Mouse (Mus musculus) neural tube, embryonic 12.5 days (tissue): ENCODE data around the gene Trap1. TPM values are rescaled to one million over a fixed set of nuclear protein-coding genes. Genes with fewer than 3 reads are reported as not detected.

Experiments used
- ATAC-seq: fragments of 200-750 bp; cut with Nextera tagmentation; 2 replicates; pipeline ENCODE4 v1.8.0; 2017; ENCODE audit warnings: low read depth, mild to moderate bottlenecking, moderate TSS enrichment, moderate library complexity; ENCODE audit not compliant: low FRiP score
- H3K27ac ChIP-seq: fragments of 300-500 bp; sonication (generic); 2 replicates; pipeline ENCODE4 v1.5.1; 2016
- H3K27me3 ChIP-seq: fragments of 300-500 bp; sonication (generic); replicated peaks from 2 replicates; pipeline ENCODE4 v1.6.1; 2016; ENCODE audit warnings: mild to moderate bottlenecking
- H3K36me3 ChIP-seq: fragments of 300-500 bp; sonication (generic); 2 replicates; pipeline ENCODE4 v1.6.1; 2016; ENCODE audit warnings: mild to moderate bottlenecking
- H3K4me1 ChIP-seq: fragments of 300-500 bp; sonication (generic); 2 replicates; pipeline ENCODE4 v1.6.1; 2016
- H3K4me2 ChIP-seq: fragments of 300-500 bp; sonication (generic); replicated peaks from 2 replicates; pipeline ENCODE4 v1.6.1; 2016; ENCODE audit warnings: mild to moderate bottlenecking
- H3K4me3 ChIP-seq: fragments of 300-500 bp; sonication (generic); 2 replicates; pipeline ENCODE4 v1.5.1; 2016
- H3K9ac ChIP-seq: fragments of 300-500 bp; sonication (generic); 2 replicates; pipeline ENCODE4 v1.6.1; 2016; ENCODE audit warnings: mild to moderate bottlenecking
- H3K9me3 ChIP-seq: fragments of 300-500 bp; sonication (generic); 2 replicates; pipeline ENCODE4 v1.6.1; 2016; ENCODE audit warnings: mild to moderate bottlenecking
- WGBS: fragments of 180-500 bp; shearing (Covaris S2); methylation state at CpG from one replicate; pipeline ENCODE4 v1.1.7; 2016; 5-methylcytosine and 5-hydroxymethylcytosine counted together
- microRNA-seq: library from miRNA; unstranded; fragments of <30 nt; microRNA quantifications from one replicate; pipeline ENCODE4, GENCODE M21; 2017
- polyA plus RNA-seq: library from polyadenylated mRNA; unstranded; fragments of >200 nt; fragmentation: Nextera tagmentation; extraction: Ambion mirVana; gene quantifications from 2 replicates; pipeline ENCODE4 v1.2.1, GENCODE M21; 2016

Gene Trap1
- polyA plus RNA-seq, 1 experiment from 2014 or later: 61.2 TPM

- H3K4me3 ChIP-seq: no peak overlapping the region
- H3K9ac ChIP-seq: no peak overlapping the region
- no peak for ATAC-seq
- WGBS: 80% methylated on average over 4 of the region's 4 CpGs
- 0 out of 2 replicates have a peak, but pooled peaks cover under 1% of the 10 kb centered on the region for H3K9me3 ChIP-seq
- no peak overlapping the region for H3K4me2 ChIP-seq
- no peak overlapping the region for H3K27ac ChIP-seq
- H3K36me3 ChIP-seq: no peaks in the 10 kb centered on the region
- H3K27me3 ChIP-seq: no peaks in the 10 kb centered on the region
- H3K4me1 ChIP-seq: no peaks in the 10 kb centered on the region
Measured at GRCm38 (mm10) chr16:4012882-4013570, 64.6 kb downstream of the Trap1 start.

GRCm38 (mm10) chr16:4003489-4004398 lies 73.9 kb downstream of the Trap1 start, which contains the start of gene Slx4:
Gene Slx4 (minus strand): TSS chr16:4003770.
- H3K4me2 ChIP-seq: peak within 1 kb of the TSS; percentile 89
- H3K27ac ChIP-seq: peak within 1 kb of the TSS; percentile 50; the same call in 1 of the 2 replicates
- H3K9ac ChIP-seq: peak within 1 kb of the TSS; percentile 83
- peak within 1 kb of the TSS; percentile 76 for H3K4me3 ChIP-seq
- ATAC-seq: peak; percentile 98
- WGBS: 1% methylated on average over 58 of the region's 58 CpGs
- no peaks in the 10 kb centered on the region for H3K27me3 ChIP-seq
- peaks cover 23% of the 10 kb centered on the region for H3K36me3 ChIP-seq
- H3K9me3 ChIP-seq: 0 out of 2 replicates have a peak, but pooled peaks cover 7% of the 10 kb centered on the region
- H3K4me1 ChIP-seq: peaks cover 10% of the 10 kb centered on the region

Small RNA genes within 50 kb of the gene (microRNA-seq; reads per million reads assigned to microRNA genes)
- not detected for gene Gm23413

Other genes starting within 250 kb of the Trap1 start
- gene Olfr15, start 246.9 kb downstream of the Trap1 start, polyA plus RNA-seq: not detected in 2 replicates
- gene Zfp174, start 230.6 kb downstream of the Trap1 start, polyA plus RNA-seq: 1.6 and 2.0 TPM in 2 replicates
- 61.3 and 68.9 TPM in 2 replicates for gene Naa60, start 205.5 kb downstream of the Trap1 start, polyA plus RNA-seq
- gene Zfp597, start 193.3 kb downstream of the Trap1 start, polyA plus RNA-seq: 9.5 and 10.1 TPM in 2 replicates
- gene Gm20695, start 193.2 kb downstream of the Trap1 start, polyA plus RNA-seq: 3.7 and 4.4 TPM in 2 replicates
- 6.3 and 7.9 TPM in 2 replicates for gene 1700037C18Rik, start 169.1 kb downstream of the Trap1 start, polyA plus RNA-seq
- gene Cluap1, start 169.0 kb downstream of the Trap1 start, polyA plus RNA-seq: 23.8 TPM in 2 replicates
- gene Nlrc3, start 101.2 kb downstream of the Trap1 start, polyA plus RNA-seq: 0.82 and 1.4 TPM in 2 replicates
- 23.3 and 30.4 TPM in 2 replicates for gene Slx4, start 74.1 kb downstream of the Trap1 start, polyA plus RNA-seq
- gene Dnase1, start 40.9 kb downstream of the Trap1 start, polyA plus RNA-seq: 5.7 and 6.8 TPM in 2 replicates
- gene Crebbp, start 136.2 kb upstream of the Trap1 start, polyA plus RNA-seq: 38.4 and 39.5 TPM in 2 replicates